Mouse (Mus musculus) fibroblast of lung, adult 2 months (primary cell): ENCODE measurements at regions not wholly inside any gene's neighbourhood (a gene's known extent, or its start where the extent isn't known, plus 50 kb on each side); places are given as distances from the start of the nearest gene placed in this dataset.

Experiments
- DNase-seq: peaks from one replicate; pipeline ENCODE4 v3.0.0-alpha.2; 2011; ENCODE audit warnings: low read depth

DNA sequence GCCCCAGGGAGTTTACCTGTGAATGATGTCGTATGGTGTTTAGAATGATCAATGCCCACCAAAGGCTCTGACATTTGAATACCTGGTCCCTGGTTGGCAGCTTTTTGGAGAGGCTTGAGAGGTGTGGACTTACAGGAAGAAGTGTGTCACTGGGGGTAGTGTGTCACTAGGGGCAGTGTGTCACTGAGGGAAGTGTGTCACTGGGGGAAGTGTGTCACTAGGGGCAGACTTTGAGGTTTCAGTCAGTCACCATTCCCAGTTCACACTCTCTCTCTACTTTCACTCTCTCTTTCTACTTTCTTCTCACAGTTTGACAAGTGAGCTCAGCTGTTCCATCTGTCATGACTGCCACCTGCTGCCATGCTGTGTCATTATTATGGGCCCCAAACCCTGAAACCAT, 52.0 kb upstream of the Ccnd1 start:
- DNase-seq: no peak
